Mouse (Mus musculus) heart, postnatal 0 days (tissue): Measurements from ENCODE around the gene S100a16. TPM values are rescaled to one million over a fixed set of nuclear protein-coding genes. Genes with fewer than 3 reads are reported as not detected.

Source experiments
- ATAC-seq: fragments of 200-750 bp; cut with Nextera tagmentation; 2 replicates; pipeline ENCODE4 v1.8.0; 2017; ENCODE audit warnings: low read depth, moderate number of reproducible peaks, moderate library complexity; ENCODE audit not compliant: insufficient read depth
- DNase-seq: peaks from one replicate; pipeline ENCODE4 v3.0.0-alpha.2; 2016; ENCODE audit warnings: low spot score
- H3K27ac ChIP-seq: fragments of 300-500 bp; sonication (generic); 2 replicates; pipeline ENCODE4 v1.5.1; 2014; ENCODE audit warnings: low read depth, mild to moderate bottlenecking
- H3K27me3 ChIP-seq: fragments of 300-500 bp; sonication (generic); 2 replicates; pipeline ENCODE4 v1.6.1; 2014; ENCODE audit warnings: low read length, mixed read lengths; ENCODE audit not compliant: control insufficient read depth, insufficient read depth
- H3K36me3 ChIP-seq: fragments of 300-500 bp; sonication (generic); replicated peaks from 2 replicates; pipeline ENCODE4 v1.6.1; 2014; ENCODE audit warnings: low read length, mixed read lengths; ENCODE audit not compliant: control insufficient read depth, insufficient read depth
- H3K4me1 ChIP-seq: fragments of 300-500 bp; sonication (generic); 2 replicates; pipeline ENCODE4 v1.6.1; 2014; ENCODE audit warnings: antibody characterized with exemption; ENCODE audit not compliant: control insufficient read depth, insufficient read depth
- H3K4me2 ChIP-seq: fragments of 300-500 bp; sonication (generic); 2 replicates; pipeline ENCODE4 v1.6.1; 2014; ENCODE audit warnings: low read depth, mild to moderate bottlenecking, low read length, moderate library complexity
- H3K4me3 ChIP-seq: fragments of 300-500 bp; sonication (generic); 2 replicates; pipeline ENCODE4 v1.5.1; 2014; ENCODE audit warnings: low read depth, low read length
- H3K9ac ChIP-seq: fragments of 300-500 bp; sonication (generic); replicated peaks from 2 replicates; pipeline ENCODE4 v1.6.1; 2014; ENCODE audit warnings: low read depth, low read length, mixed read lengths
- H3K9me3 ChIP-seq: fragments of 300-500 bp; sonication (generic); replicated peaks from 2 replicates; pipeline ENCODE4 v1.6.1; 2016; ENCODE audit warnings: low read length; ENCODE audit not compliant: control insufficient read depth
- CTCF ChIP-seq: IDR thresholded peaks from 2 replicates; pipeline ENCODE4 v1.5.1; 2016; ENCODE audit warnings: antibody characterized with exemption, control low read depth, low read depth
- EP300 ChIP-seq: IDR thresholded peaks from 2 replicates; pipeline ENCODE4 v1.6.1; 2016; ENCODE audit warnings: antibody characterized with exemption, low read depth
- WGBS: fragments of 180-500 bp; shearing (Covaris S2); extraction: QIAGEN DNeasy Blood & Tissue Kit; methylation state at CpG from one replicate; pipeline ENCODE4 v1.1.7; 2014; 5-methylcytosine and 5-hydroxymethylcytosine counted together
- polyA plus RNA-seq: library from polyadenylated mRNA; unstranded; fragments of >200 nt; fragmentation: Nextera tagmentation; extraction: Ambion mirVana; gene quantifications from 2 replicates; pipeline ENCODE4 v1.2.1, GENCODE M21; 2015
- total RNA-seq: library from RNA; depleted of rRNA; stranded (reverse); fragments of >200 nt; gene quantifications from 2 replicates; pipeline ENCODE4 v1.2.3, GENCODE M21; 2014; ENCODE audit warnings: low replicate concordance

S100a16 gene
- total and polyA plus RNA-seq, 2 experiments from 2014 or later, result 89.8 to 131 TPM

- Histone ChIP-seq H3K27me3 (no peaks in the 10 kb centered on the region), H3K9ac (no peak overlapping the region), H3K9me3 (no peaks in the 10 kb centered on the region), H3K4me3 (no peak overlapping the region), H3K4me2 (no peak overlapping the region), H3K36me3 (no peaks in the 10 kb centered on the region), H3K27ac (no peak overlapping the region), H3K4me1 (no peaks in the 10 kb centered on the region)
- 58% methylated on average over 5 of the region's 5 CpGs for WGBS
- ATAC-seq (no peak), DNase-seq (no peak)
- TF ChIP-seq EP300 (no peak), CTCF (no peak)
Observed at GRCm38 (mm10) chr3:90574691-90575090, 37.6 kb downstream of the S100a16 start.

GRCm38 (mm10) chr3:90575320-90575719, 38.3 kb downstream of the S100a16 start:
- H3K4me3 ChIP-seq, result no peak overlapping the region
- ATAC-seq (no peak), DNase-seq (no peak)
- H3K27ac ChIP-seq, result no peak overlapping the region
- WGBS, result 80% methylated on average over 3 of the region's 3 CpGs
- H3K4me1 ChIP-seq, result no peaks in the 10 kb centered on the region
- H3K36me3 ChIP-seq, result no peaks in the 10 kb centered on the region
- H3K9ac ChIP-seq, result no peak overlapping the region
- TF ChIP-seq CTCF (no peak), EP300 (no peak)
- no peak overlapping the region for H3K4me2 ChIP-seq
- H3K9me3 ChIP-seq, result no peaks in the 10 kb centered on the region
- H3K27me3 ChIP-seq, result no peaks in the 10 kb centered on the region

GRCm38 (mm10) chr3:90576351-90577001, 39.4 kb downstream of the S100a16 start:
- H3K27me3 ChIP-seq, result no peaks in the 10 kb centered on the region
- H3K9ac ChIP-seq, result no peak overlapping the region
- TF ChIP-seq CTCF (no peak), EP300 (no peak)
- H3K9me3 ChIP-seq, result no peaks in the 10 kb centered on the region
- H3K36me3 ChIP-seq, result no peaks in the 10 kb centered on the region
- H3K4me2 ChIP-seq, result no peak overlapping the region
- DNase-seq, result no peak
- H3K4me1 ChIP-seq, result no peaks in the 10 kb centered on the region
- H3K27ac ChIP-seq, result no peak overlapping the region
- WGBS, result 60% methylated on average over 10 of the region's 10 CpGs
- H3K4me3 ChIP-seq, result no peak overlapping the region
- ATAC-seq, result no peak

- no peaks in the 10 kb centered on the region for H3K27me3 ChIP-seq
- H3K4me1 ChIP-seq, result peaks cover 5% of the 10 kb centered on the region; the same call in 1 of the 2 replicates
- WGBS, result 40% methylated on average over 7 of the region's 7 CpGs
- no peak for ATAC-seq
- no peaks in the 10 kb centered on the region for H3K36me3 ChIP-seq
- TF ChIP-seq CTCF, result no peak
- TF ChIP-seq EP300, result no peak
- no peaks in the 10 kb centered on the region for H3K9me3 ChIP-seq
- H3K4me3 ChIP-seq, result no peak overlapping the region
- no peak overlapping the region for H3K9ac ChIP-seq
- no peak overlapping the region for H3K4me2 ChIP-seq
- DNase-seq, result no peak
- H3K27ac ChIP-seq, result no peak overlapping the region
Observed at GRCm38 (mm10) chr3:90579433-90579832, 42.4 kb downstream of the S100a16 start.

GRCm38 (mm10) chr3:90581141-90581540, 44.1 kb downstream of the S100a16 start:
- H3K9me3 ChIP-seq, result no peaks in the 10 kb centered on the region
- no peak overlapping the region for H3K9ac ChIP-seq
- H3K4me1 ChIP-seq, result peaks cover 5% of the 10 kb centered on the region; the same call in 1 of the 2 replicates
- WGBS, result 93% methylated on average over 5 of the region's 5 CpGs
- ATAC-seq (no peak), DNase-seq (no peak)
- H3K27me3 ChIP-seq, result no peaks in the 10 kb centered on the region
- H3K36me3 ChIP-seq, result no peaks in the 10 kb centered on the region
- H3K4me2 ChIP-seq, result no peak overlapping the region
- no peak overlapping the region for H3K4me3 ChIP-seq
- no peak overlapping the region for H3K27ac ChIP-seq
- TF ChIP-seq EP300 (no peak), CTCF (no peak)

- Histone ChIP-seq H3K27me3 (no peaks in the 10 kb centered on the region), H3K4me3 (no peak overlapping the region), H3K4me1 (peaks cover 8% of the 10 kb centered on the region; the same call in 1 of the 2 replicates), H3K9ac (no peak overlapping the region), H3K9me3 (no peaks in the 10 kb centered on the region), H3K27ac (no peak overlapping the region), H3K4me2 (no peak overlapping the region), H3K36me3 (no peaks in the 10 kb centered on the region)
- no peak for TF ChIP-seq EP300
- TF ChIP-seq CTCF, result no peak
- ATAC-seq (no peak), DNase-seq (no peak)
- WGBS, result 97% methylated on average over 1 of the region's 1 CpGs
Observed at GRCm38 (mm10) chr3:90582156-90582555, 45.1 kb downstream of the S100a16 start.
